Mouse (Mus musculus): ENCODE results near the gene Tas1r1.

DNA sequence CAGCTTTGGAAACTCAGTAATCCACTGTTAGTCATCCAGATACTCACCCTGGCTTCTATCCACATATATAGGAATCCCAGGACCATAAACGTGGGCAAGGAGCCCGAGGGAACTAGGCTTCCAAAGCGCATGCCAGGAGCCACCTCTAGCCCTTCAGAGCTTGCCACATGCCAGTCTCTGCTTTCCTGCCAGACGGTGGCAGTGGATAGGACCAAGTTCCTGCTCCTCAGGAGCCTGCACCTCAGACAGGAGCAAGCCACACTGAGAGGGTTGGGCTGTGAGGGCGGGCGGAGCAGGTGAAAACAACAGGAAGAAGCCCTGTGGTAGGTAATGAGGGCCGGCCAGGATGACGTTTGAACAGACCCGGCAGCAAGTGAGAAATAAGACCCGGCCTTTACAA lies 52.5 kb downstream of the Tas1r1 start:
- TF ChIP-seq ETS1 (IDR thresholded peaks at IDR 0.05; ENCODE audit: low read depth, low read length) (no peak), EP300 (IDR thresholded peaks at IDR 0.05; ENCODE audit: low read depth in 1 of 2, low read length in 2 of 2) (no peak), UBTF (IDR thresholded peaks at IDR 0.05; ENCODE audit: borderline replicate concordance, insufficient read depth, low read depth, low read length) (no peak)
